In the genomic region with DNA sequence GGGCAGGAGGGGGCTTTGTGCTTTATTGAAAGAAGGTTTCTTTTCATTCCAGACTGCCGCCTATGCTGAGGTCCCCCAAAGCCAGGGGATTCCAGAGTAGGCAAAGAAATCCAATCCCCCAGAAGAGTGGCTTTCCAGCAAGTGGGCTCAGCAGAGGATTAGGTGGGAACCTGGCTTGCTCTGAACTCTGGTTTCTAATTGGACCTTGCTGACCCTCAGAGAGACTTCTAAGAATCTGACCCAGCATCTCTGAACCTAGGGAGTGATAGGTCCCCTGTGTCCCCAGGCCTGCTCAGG, we compare ENCODE assay signal across 20 mouse cellular contexts. TPM values are rescaled to one million over a fixed set of nuclear protein-coding genes. Genes with fewer than 3 reads are reported as not detected.
DNase-seq lines count a peak whose midpoint lies in the region; ATAC-seq lines count a peak whose summit lies in the region.
"Had no signal": no experiment of that assay in that cellular context is flagged by ENCODE, and none has a peak within 500 bp of the region (broad histone marks: within the 10 kb centered on the region; RNA-seq: fewer than 3 reads in every experiment).

No protein-coding gene starts in this region.

- no peaks in the 10 kb centered on the region; the same call in 1 of the 2 replicates for H3K9me3 ChIP-seq in forebrain, embryonic 12.5 days
- no peaks in the 10 kb centered on the region; the same call in 1 of the 2 replicates for H3K9me3 ChIP-seq in limb, embryonic 11.5 days (ENCODE audit: control insufficient read depth, low read length)
- no peaks in the 10 kb centered on the region for H3K9me3 ChIP-seq in midbrain, embryonic 15.5 days
- no peaks in the 10 kb centered on the region for H3K9me3 ChIP-seq in liver, embryonic 12.5 days (replicated peaks)
- H3K9me3 ChIP-seq: intestine, embryonic 15.5 days had no signal

- ATAC-seq in forebrain, embryonic 12.5 days (ENCODE audit: low FRiP score), result peak; percentile 39; the same call in 1 of the 2 replicates
- 0 out of 2 replicates have a peak, but pooled peaks have one; percentile 20 for ATAC-seq in limb, embryonic 11.5 days (ENCODE audit: insufficient number of reproducible peaks, low FRiP score, low TSS enrichment, low read depth)
- ATAC-seq in midbrain, embryonic 15.5 days (replicated peaks), result no peak
- ATAC-seq in liver, embryonic 12.5 days, result no peak
- ATAC-seq: intestine, embryonic 15.5 days; Patski had no signal

- H3K27ac ChIP-seq in forebrain, embryonic 12.5 days, result peak overlapping the region; percentile 79
- no peak overlapping the region; the same call in 1 of the 2 replicates for H3K27ac ChIP-seq in limb, embryonic 11.5 days (replicated peaks; ENCODE audit: low read depth, low read length)
- H3K27ac ChIP-seq in midbrain, embryonic 15.5 days, result peak overlapping the region; percentile 83
- H3K27ac ChIP-seq in liver, embryonic 12.5 days, result no peak overlapping the region
- H3K27ac ChIP-seq: intestine, embryonic 15.5 days; liver, embryonic 14.5 days had no signal

- intact Hi-C loops in left cerebral cortex, postnatal 36 days (cut with DNase I), result no loop called here

- no peaks in the 10 kb centered on the region for H3K36me3 ChIP-seq in forebrain, embryonic 12.5 days (replicated peaks)
- H3K36me3 ChIP-seq in limb, embryonic 11.5 days (ENCODE audit: control insufficient read depth, insufficient read depth, low read length), result no peaks in the 10 kb centered on the region
- no peaks in the 10 kb centered on the region for H3K36me3 ChIP-seq in midbrain, embryonic 15.5 days (replicated peaks)
- H3K36me3 ChIP-seq in liver, embryonic 12.5 days, result no peaks in the 10 kb centered on the region
- H3K36me3 ChIP-seq: intestine, embryonic 15.5 days had no signal

- H3K4me3 ChIP-seq in forebrain, embryonic 12.5 days (replicated peaks), result no peak overlapping the region
- no peak overlapping the region for H3K4me3 ChIP-seq in limb, embryonic 11.5 days (ENCODE audit: low read depth, low read length)
- H3K4me3 ChIP-seq in midbrain, embryonic 15.5 days, result no peak overlapping the region
- H3K4me3 ChIP-seq in liver, embryonic 12.5 days, result no peak overlapping the region
- H3K4me3 ChIP-seq: intestine, embryonic 15.5 days had no signal

- WGBS in forebrain, embryonic 12.5 days, result 7% methylated on average over 1 of the region's 1 CpGs
- 22% methylated on average over 1 of the region's 1 CpGs for WGBS in limb, embryonic 11.5 days
- WGBS in midbrain, embryonic 15.5 days, result 5% methylated on average over 1 of the region's 1 CpGs
- WGBS in liver, embryonic 12.5 days (ENCODE audit: insufficient replicate concordance), result 40% methylated on average over 1 of the region's 1 CpGs

- H3K27me3 ChIP-seq in forebrain, embryonic 12.5 days, result peaks cover 22% of the 10 kb centered on the region
- H3K27me3 ChIP-seq in limb, embryonic 11.5 days (ENCODE audit: control insufficient read depth, insufficient read depth, low read length), result no peaks in the 10 kb centered on the region
- no peaks in the 10 kb centered on the region for H3K27me3 ChIP-seq in midbrain, embryonic 15.5 days (replicated peaks)
- H3K27me3 ChIP-seq in liver, embryonic 12.5 days (replicated peaks), result peaks cover 20% of the 10 kb centered on the region
- H3K27me3 ChIP-seq: intestine, embryonic 15.5 days; Patski had no signal

- peaks cover 46% of the 10 kb centered on the region for H3K4me1 ChIP-seq in forebrain, embryonic 12.5 days
- H3K4me1 ChIP-seq in limb, embryonic 11.5 days (ENCODE audit: control insufficient read depth, insufficient read depth, low read length), result peaks cover 15% of the 10 kb centered on the region
- peaks cover 53% of the 10 kb centered on the region for H3K4me1 ChIP-seq in midbrain, embryonic 15.5 days
- no peaks in the 10 kb centered on the region for H3K4me1 ChIP-seq in liver, embryonic 12.5 days
- H3K4me1 ChIP-seq: megakaryocyte, embryonic 14.5 days had no signal

- H3K4me2 ChIP-seq in forebrain, embryonic 12.5 days, result peak overlapping the region; percentile 32
- H3K4me2 ChIP-seq in limb, embryonic 11.5 days (ENCODE audit: low read depth, severe bottlenecking), result no peak overlapping the region
- peak overlapping the region; percentile 20; the same call in 1 of the 2 replicates for H3K4me2 ChIP-seq in midbrain, embryonic 15.5 days
- no peak overlapping the region for H3K4me2 ChIP-seq in liver, embryonic 12.5 days
- H3K4me2 ChIP-seq: intestine, embryonic 15.5 days had no signal

- no peak overlapping the region for H3K9ac ChIP-seq in forebrain, embryonic 12.5 days
- H3K9ac ChIP-seq in limb, embryonic 11.5 days (ENCODE audit: low read length), result no peak overlapping the region
- no peak overlapping the region for H3K9ac ChIP-seq in midbrain, embryonic 15.5 days
- no peak overlapping the region for H3K9ac ChIP-seq in liver, embryonic 12.5 days
- H3K9ac ChIP-seq: intestine, embryonic 15.5 days; liver, embryonic 14.5 days had no signal

- peak; percentile 31 for DNase-seq in embryo, embryonic 11 days
- no peak for DNase-seq in embryo, embryonic 9.5 days (ENCODE audit: extremely low spot score)
- DNase-seq in limb, embryonic 11.5 days (ENCODE audit: low spot score), result no peak
- no peak for DNase-seq in ovary, postnatal 14 days (ENCODE audit: low spot score)
- no peak for DNase-seq in left cerebral cortex, postnatal 36 days (ENCODE audit: low spot score in 2 of 2)
- DNase-seq: lung, postnatal 10 days; spleen, adult 18-20 months; thymus, postnatal 36 days had no signal

RNA-seq across cellular contexts. Expression of a gene that starts 8.0 kb away (rescaled TPM):
- polyA plus RNA-seq in forebrain, embryonic 12.5 days (2016; fragmentation: Nextera tagmentation; extraction: Ambion mirVana), result 0.20 TPM in 1 of 2 replicates, not detected in the other
- not detected in 2 replicates for polyA plus RNA-seq in limb, embryonic 11.5 days (2014; fragmentation: Nextera tagmentation; extraction: Ambion mirVana)
- polyA plus RNA-seq in midbrain, embryonic 15.5 days (2015; fragmentation: Nextera tagmentation; extraction: Ambion mirVana), result not detected in 2 replicates
- total RNA-seq in left cerebral cortex, postnatal 36 days (2021), result under 1 TPM in 1 of 2 experiments, not detected in 1; 0.22 TPM
- not detected in 2 replicates for polyA plus RNA-seq in liver, embryonic 12.5 days (2016; fragmentation: Nextera tagmentation; extraction: Ambion mirVana)
- total RNA-seq: CH12.LX; gastrocnemius, adult 8-10 months had no signal
- polyA plus RNA-seq: heart, postnatal 0 days; intestine, embryonic 15.5 days; kidney, embryonic 16.5 days; liver, embryonic 14.5 days; stomach, embryonic 16.5 days had no signal

Comparison
In these comparisons a context has a peak if more than half of its experiments do, and no peak if none do; other contexts are left out.
1. ATAC-seq: peak in forebrain, embryonic 12.5 days (single experiment) and limb, embryonic 11.5 days (single experiment); none in midbrain, embryonic 15.5 days (single experiment) and liver, embryonic 12.5 days (single experiment).
2. H3K27ac ChIP-seq: peak in forebrain, embryonic 12.5 days (single experiment) and midbrain, embryonic 15.5 days (single experiment); none in limb, embryonic 11.5 days (single experiment) and liver, embryonic 12.5 days (single experiment).
3. H3K4me2 ChIP-seq: peak in forebrain, embryonic 12.5 days (single experiment) and midbrain, embryonic 15.5 days (single experiment); none in limb, embryonic 11.5 days (single experiment) and liver, embryonic 12.5 days (single experiment).